Comparison of ENCODE assay signal across 8 mouse cellular contexts in genomic region chr8:120895600-120895999, GRCm38 (mm10).
DNase-seq lines count a peak whose midpoint lies in the region; ATAC-seq and TF ChIP-seq lines count a peak whose summit lies in the region.

No protein-coding gene starts in this region.

- WGBS in lung, postnatal 0 days, result 8% methylated on average over 13 of the region's 13 CpGs
- WGBS in embryonic facial prominence, embryonic 13.5 days, result 3% methylated on average over 13 of the region's 13 CpGs
- 2% methylated on average over 13 of the region's 13 CpGs for WGBS in hindbrain, postnatal 0 days
- WGBS in neural tube, embryonic 12.5 days, result 2% methylated on average over 13 of the region's 13 CpGs

- H3K9me3 ChIP-seq in lung, postnatal 0 days (ENCODE audit: low read length), result no peaks in the 10 kb centered on the region
- no peaks in the 10 kb centered on the region for H3K9me3 ChIP-seq in embryonic facial prominence, embryonic 13.5 days
- 0 out of 2 replicates have a peak, but pooled peaks cover 3% of the 10 kb centered on the region for H3K9me3 ChIP-seq in hindbrain, postnatal 0 days (ENCODE audit: low read length)
- H3K9me3 ChIP-seq in neural tube, embryonic 12.5 days, result no peaks in the 10 kb centered on the region

- peak overlapping the region; percentile 2; the same call in 1 of the 2 replicates for H3K4me2 ChIP-seq in lung, postnatal 0 days (replicated peaks; ENCODE audit: low read depth, low read length)
- H3K4me2 ChIP-seq in embryonic facial prominence, embryonic 13.5 days, result peak overlapping the region; percentile 10; the same call in 1 of the 2 replicates
- peak overlapping the region; percentile 40 for H3K4me2 ChIP-seq in hindbrain, postnatal 0 days (ENCODE audit: low read depth, low read length)
- H3K4me2 ChIP-seq in neural tube, embryonic 12.5 days (replicated peaks), result peak overlapping the region; percentile 48

- H3K27ac ChIP-seq in lung, postnatal 0 days (ENCODE audit: low read length), result no peak overlapping the region
- no peak overlapping the region for H3K27ac ChIP-seq in embryonic facial prominence, embryonic 13.5 days
- no peak overlapping the region for H3K27ac ChIP-seq in hindbrain, postnatal 0 days
- no peak overlapping the region for H3K27ac ChIP-seq in neural tube, embryonic 12.5 days

- no peaks in the 10 kb centered on the region for H3K36me3 ChIP-seq in lung, postnatal 0 days (ENCODE audit: insufficient read depth, low read length)
- no peaks in the 10 kb centered on the region for H3K36me3 ChIP-seq in embryonic facial prominence, embryonic 13.5 days
- no peaks in the 10 kb centered on the region for H3K36me3 ChIP-seq in hindbrain, postnatal 0 days (ENCODE audit: insufficient read depth, low read length)
- no peaks in the 10 kb centered on the region for H3K36me3 ChIP-seq in neural tube, embryonic 12.5 days

- H3K4me1 ChIP-seq in lung, postnatal 0 days (ENCODE audit: insufficient read depth, low read depth, low read length), result 0 out of 2 replicates have a peak, but pooled peaks cover 3% of the 10 kb centered on the region
- H3K4me1 ChIP-seq in embryonic facial prominence, embryonic 13.5 days, result peaks cover 35% of the 10 kb centered on the region
- H3K4me1 ChIP-seq in hindbrain, postnatal 0 days (ENCODE audit: insufficient read depth, low read length), result no peaks in the 10 kb centered on the region
- H3K4me1 ChIP-seq in neural tube, embryonic 12.5 days, result peaks cover 14% of the 10 kb centered on the region

- no peak for DNase-seq in lung, postnatal 0 days (ENCODE audit: low spot score)
- DNase-seq in lung, adult 18-20 months, result no peak
- no peak for DNase-seq in hindbrain, postnatal 0 days (ENCODE audit: low spot score)
- DNase-seq in adrenal gland, adult (ENCODE audit: inconsistent age in 2 of 2, low spot score in 1 of 2), result no peak
- DNase-seq in frontal cortex, postnatal 10 days (ENCODE audit: low spot score in 2 of 2), result no peak
- DNase-seq in adrenal gland, postnatal 25 days, result no peak

- 0 out of 2 replicates have a peak, but pooled peaks cover 4% of the 10 kb centered on the region for H3K27me3 ChIP-seq in lung, postnatal 0 days (replicated peaks; ENCODE audit: insufficient read depth, low read length)
- H3K27me3 ChIP-seq in embryonic facial prominence, embryonic 13.5 days, result peaks cover 82% of the 10 kb centered on the region
- peaks cover 37% of the 10 kb centered on the region for H3K27me3 ChIP-seq in hindbrain, postnatal 0 days (ENCODE audit: insufficient read depth, low read length)
- peaks cover 70% of the 10 kb centered on the region for H3K27me3 ChIP-seq in neural tube, embryonic 12.5 days (replicated peaks)

- no peak overlapping the region for H3K4me3 ChIP-seq in lung, postnatal 0 days (ENCODE audit: low read depth, low read length)
- no peak overlapping the region for H3K4me3 ChIP-seq in embryonic facial prominence, embryonic 13.5 days
- no peak overlapping the region for H3K4me3 ChIP-seq in hindbrain, postnatal 0 days (ENCODE audit: low read length)
- H3K4me3 ChIP-seq in neural tube, embryonic 12.5 days, result 0 out of 2 replicates have a peak overlapping the region, but pooled peaks have one; percentile 5

- no peak overlapping the region for H3K9ac ChIP-seq in lung, postnatal 0 days (replicated peaks; ENCODE audit: low read depth)
- H3K9ac ChIP-seq in embryonic facial prominence, embryonic 13.5 days, result no peak overlapping the region
- 0 out of 2 replicates have a peak overlapping the region, but pooled peaks have one; percentile 7 for H3K9ac ChIP-seq in hindbrain, postnatal 0 days (replicated peaks; ENCODE audit: low read length)
- no peak overlapping the region for H3K9ac ChIP-seq in neural tube, embryonic 12.5 days

- no peak for TF ChIP-seq EP300 in lung, postnatal 0 days (IDR thresholded peaks at IDR 0.05)

- ATAC-seq in lung, postnatal 0 days, result peak; percentile 14; the same call in 1 of the 2 replicates
- ATAC-seq in embryonic facial prominence, embryonic 13.5 days (ENCODE audit: insufficient number of reproducible peaks, insufficient read depth, low FRiP score, low TSS enrichment, low read depth), result no peak
- ATAC-seq in hindbrain, postnatal 0 days, result no peak
- no peak for ATAC-seq in neural tube, embryonic 12.5 days (ENCODE audit: low FRiP score, low read depth)

- no peak for TF ChIP-seq CTCF in lung, postnatal 0 days (IDR thresholded peaks at IDR 0.05)
- no peak for TF ChIP-seq CTCF in hindbrain, postnatal 0 days (IDR thresholded peaks at IDR 0.05; ENCODE audit: low read depth)
